Mouse (Mus musculus): ENCODE results near the gene Akap6. TPM values are rescaled to one million over a fixed set of nuclear protein-coding genes. Genes with fewer than 3 reads are reported as not detected.

Akap6 gene
- polyA plus RNA-seq, 1 experiment from 2014 or later: 9.7 TPM

- no peak for ATAC-seq (ENCODE audit: insufficient number of reproducible peaks, low FRiP score)
- H3K9me3 ChIP-seq (replicated peaks): no peaks in the 10 kb centered on the region
- no peaks in the 10 kb centered on the region for H3K36me3 ChIP-seq
- H3K4me2 ChIP-seq: no peak overlapping the region
- H3K27ac ChIP-seq (ENCODE audit: poor library complexity, severe bottlenecking): no peak overlapping the region
- H3K9ac ChIP-seq: no peak overlapping the region
- H3K4me1 ChIP-seq (replicated peaks): peaks cover 50% of the 10 kb centered on the region
- whole genome bisulfite sequencing: 53% methylated on average over 4 of the region's 4 CpGs
- H3K4me3 ChIP-seq: no peak overlapping the region
- no peaks in the 10 kb centered on the region for H3K27me3 ChIP-seq (replicated peaks)
Observed at GRCm38 (mm10) chr12:52849297-52849696, 150.1 kb downstream of the Akap6 start.

GRCm38 (mm10) chr12:52850332-52851036 is 151.3 kb downstream of the Akap6 start:
- no peak for ATAC-seq (ENCODE audit: insufficient number of reproducible peaks, low FRiP score)
- H3K27me3 ChIP-seq (replicated peaks): no peaks in the 10 kb centered on the region
- no peaks in the 10 kb centered on the region for H3K9me3 ChIP-seq (replicated peaks)
- H3K9ac ChIP-seq: no peak overlapping the region
- 70% methylated on average over 7 of the region's 7 CpGs for WGBS
- peaks cover 50% of the 10 kb centered on the region for H3K4me1 ChIP-seq (replicated peaks)
- H3K36me3 ChIP-seq: no peaks in the 10 kb centered on the region
- peak overlapping the region; percentile 45 for H3K27ac ChIP-seq (ENCODE audit: poor library complexity, severe bottlenecking)
- H3K4me2 ChIP-seq: no peak overlapping the region
- no peak overlapping the region for H3K4me3 ChIP-seq

DNA sequence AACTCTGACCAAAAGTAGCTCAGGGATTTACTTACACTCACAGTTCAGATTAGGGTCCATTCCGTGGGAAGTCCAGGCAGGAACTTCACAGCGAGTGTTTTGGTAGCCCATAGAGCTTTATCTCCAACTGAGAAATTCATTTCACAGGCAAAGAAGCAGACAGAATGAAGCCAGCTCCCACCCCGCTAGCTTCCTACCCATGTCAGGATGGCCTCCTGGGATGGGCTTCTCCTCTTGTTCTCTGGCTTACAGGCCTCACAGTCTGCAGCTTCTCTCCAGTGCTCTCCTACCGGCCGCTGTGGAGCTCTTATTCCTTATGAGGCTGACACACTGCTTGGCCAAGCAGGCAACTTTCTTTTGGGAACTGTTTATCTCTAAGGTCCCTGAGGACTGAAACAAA is 152.0 kb downstream of the Akap6 start:
- no peak for ATAC-seq (ENCODE audit: insufficient number of reproducible peaks, low FRiP score)
- H3K36me3 ChIP-seq: no peaks in the 10 kb centered on the region
- no peak overlapping the region for H3K9ac ChIP-seq
- H3K4me3 ChIP-seq: no peak overlapping the region
- peak overlapping the region; percentile 45 for H3K27ac ChIP-seq (ENCODE audit: poor library complexity, severe bottlenecking)
- H3K27me3 ChIP-seq (replicated peaks): no peaks in the 10 kb centered on the region
- no peak overlapping the region for H3K4me2 ChIP-seq
- 47% methylated on average over 5 of the region's 5 CpGs for WGBS
- no peaks in the 10 kb centered on the region for H3K9me3 ChIP-seq (replicated peaks)
- peaks cover 50% of the 10 kb centered on the region for H3K4me1 ChIP-seq (replicated peaks)

GRCm38 (mm10) chr12:52854236-52854679 is 155.1 kb downstream of the Akap6 start:
- Histone ChIP-seq H3K4me3 (peak overlapping the region; percentile 49), H3K4me2 (peak overlapping the region; percentile 63), H3K27ac (ENCODE audit: poor library complexity, severe bottlenecking) (peak overlapping the region; percentile 92), H3K4me1 (replicated peaks) (peaks cover 43% of the 10 kb centered on the region), H3K9me3 (replicated peaks) (no peaks in the 10 kb centered on the region), H3K36me3 (no peaks in the 10 kb centered on the region), H3K27me3 (replicated peaks) (no peaks in the 10 kb centered on the region), H3K9ac (peak overlapping the region; percentile 70; the same call in 1 of the 2 replicates)
- 25% methylated on average over 7 of the region's 7 CpGs for WGBS
- ATAC-seq (ENCODE audit: insufficient number of reproducible peaks, low FRiP score): peak; percentile 69

DNA sequence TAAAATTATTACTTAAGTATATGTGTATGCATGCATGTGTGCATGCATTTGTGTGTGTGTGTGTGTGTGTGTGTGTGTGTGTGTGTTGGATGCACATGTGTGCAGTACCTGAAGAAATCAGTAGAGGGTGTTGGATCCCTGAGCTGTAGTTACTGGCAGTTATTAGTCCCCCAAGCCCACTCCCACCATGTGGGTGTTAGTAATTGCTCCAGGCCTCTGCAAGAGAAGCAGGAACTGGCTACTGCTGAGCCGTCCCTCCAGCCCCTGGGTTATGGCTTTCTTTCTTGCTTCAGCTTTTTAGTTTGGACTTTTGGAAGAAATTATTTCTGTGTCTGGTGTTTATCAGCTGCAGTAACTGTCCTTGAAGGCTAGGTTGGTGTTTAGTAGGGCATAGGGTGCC is 156.9 kb downstream of the Akap6 start:
- Histone ChIP-seq H3K27me3 (replicated peaks) (no peaks in the 10 kb centered on the region), H3K4me2 (peak overlapping the region; percentile 58), H3K4me1 (replicated peaks) (peaks cover 27% of the 10 kb centered on the region), H3K9me3 (replicated peaks) (no peaks in the 10 kb centered on the region), H3K9ac (no peak overlapping the region), H3K36me3 (no peaks in the 10 kb centered on the region), H3K4me3 (peak overlapping the region; percentile 34), H3K27ac (ENCODE audit: poor library complexity, severe bottlenecking) (0 out of 2 replicates have a peak overlapping the region, but pooled peaks have one; percentile 25)
- no peak for ATAC-seq (ENCODE audit: insufficient number of reproducible peaks, low FRiP score)
- WGBS: 67% methylated on average over 1 of the region's 1 CpGs

DNA sequence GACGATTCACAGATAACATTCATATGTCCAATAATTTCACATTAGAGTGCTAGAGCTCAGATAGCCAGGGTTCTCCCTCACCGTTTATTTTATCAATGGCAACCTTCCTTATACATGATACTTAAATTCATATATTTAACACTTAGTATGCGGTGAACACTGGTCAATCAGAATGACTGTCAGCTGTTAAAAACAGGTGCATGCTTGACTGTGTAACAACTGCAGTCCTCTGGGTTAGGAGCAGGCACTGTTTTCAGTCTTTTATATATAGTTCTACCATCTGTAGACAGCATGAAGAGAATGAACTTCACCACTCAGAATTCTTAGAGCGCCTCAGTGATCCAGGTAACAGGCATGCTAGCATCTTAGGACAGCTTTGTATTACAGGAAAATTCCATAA is 158.1 kb downstream of the Akap6 start:
- Histone ChIP-seq H3K9ac (no peak overlapping the region), H3K4me2 (no peak overlapping the region), H3K9me3 (replicated peaks) (no peaks in the 10 kb centered on the region), H3K36me3 (no peaks in the 10 kb centered on the region), H3K27ac (ENCODE audit: poor library complexity, severe bottlenecking) (no peak overlapping the region), H3K4me1 (replicated peaks) (peaks cover 23% of the 10 kb centered on the region), H3K4me3 (no peak overlapping the region), H3K27me3 (replicated peaks) (no peaks in the 10 kb centered on the region)
- ATAC-seq (ENCODE audit: insufficient number of reproducible peaks, low FRiP score): no peak
- WGBS: 78% methylated on average over 4 of the region's 4 CpGs

DNA sequence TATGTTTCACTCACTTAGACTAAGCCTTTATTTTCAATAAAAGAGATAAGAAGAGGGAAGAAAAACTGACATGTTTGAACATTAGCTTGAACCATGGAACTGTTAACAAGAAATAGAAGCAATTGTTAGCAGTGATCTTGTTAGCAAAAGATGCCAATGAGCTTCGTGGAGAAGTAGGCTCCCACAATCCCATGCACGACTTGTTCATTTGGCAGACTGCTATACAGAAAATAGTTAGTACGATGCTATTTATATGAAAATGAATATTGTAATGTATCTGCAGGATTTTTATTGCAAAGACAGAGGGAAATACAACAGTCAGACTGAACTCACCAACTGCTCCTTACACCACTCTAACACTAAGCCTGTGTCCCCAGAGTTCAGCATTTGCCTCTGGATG is 162.7 kb downstream of the Akap6 start:
- Histone ChIP-seq H3K27me3 (replicated peaks) (no peaks in the 10 kb centered on the region), H3K36me3 (peaks cover 5% of the 10 kb centered on the region; the same call in 1 of the 2 replicates), H3K27ac (ENCODE audit: poor library complexity, severe bottlenecking) (no peak overlapping the region), H3K4me2 (no peak overlapping the region), H3K4me1 (replicated peaks) (peaks cover 6% of the 10 kb centered on the region), H3K9me3 (replicated peaks) (no peaks in the 10 kb centered on the region), H3K4me3 (no peak overlapping the region), H3K9ac (no peak overlapping the region)
- 84% methylated on average over 3 of the region's 3 CpGs for WGBS
- no peak for ATAC-seq (ENCODE audit: insufficient number of reproducible peaks, low FRiP score)

DNA sequence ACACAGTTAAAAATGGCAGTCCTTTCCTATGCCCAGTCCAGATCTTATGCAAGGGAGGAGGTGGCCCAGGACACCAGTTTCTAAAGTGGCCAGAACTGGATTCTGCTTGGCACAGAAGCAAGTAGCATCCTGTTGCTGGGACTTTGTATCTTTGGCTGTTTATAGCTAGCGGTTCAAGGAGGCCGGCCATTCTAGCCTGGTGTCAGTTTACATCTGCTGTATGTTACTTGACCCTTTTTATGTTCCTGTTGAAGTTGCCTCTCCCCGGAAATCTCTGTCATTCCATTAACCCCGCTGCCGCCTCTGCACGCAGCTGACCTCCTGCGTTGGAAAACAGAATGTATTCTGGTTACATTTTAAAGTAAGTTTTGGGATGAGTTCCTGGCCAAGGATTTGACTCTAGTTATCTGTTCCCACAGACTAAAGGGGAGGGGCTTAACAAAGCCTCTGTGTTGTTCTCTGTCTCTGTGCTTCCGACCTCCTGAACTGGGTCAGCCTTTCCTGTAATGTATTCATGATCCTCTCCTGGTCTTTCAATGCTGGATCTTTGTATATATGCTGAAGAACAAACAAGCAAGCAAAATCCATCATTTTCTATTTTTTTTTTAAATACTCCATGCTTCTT is 168.9 kb downstream of the Akap6 start:
- Histone ChIP-seq H3K4me3 (0 out of 2 replicates have a peak overlapping the region, but pooled peaks have one; percentile 16), H3K4me2 (peak overlapping the region; percentile 55), H3K36me3 (peaks cover 5% of the 10 kb centered on the region; the same call in 1 of the 2 replicates), H3K9me3 (replicated peaks) (no peaks in the 10 kb centered on the region), H3K4me1 (replicated peaks) (peaks cover 19% of the 10 kb centered on the region), H3K27ac (ENCODE audit: poor library complexity, severe bottlenecking) (peak overlapping the region; percentile 68), H3K9ac (no peak overlapping the region), H3K27me3 (replicated peaks) (no peaks in the 10 kb centered on the region)
- peak; percentile 55; the same call in 1 of the 2 replicates for ATAC-seq (ENCODE audit: insufficient number of reproducible peaks, low FRiP score)
- 13% methylated on average over 8 of the region's 8 CpGs for WGBS

GRCm38 (mm10) chr12:52871604-52872003 is 172.4 kb downstream of the Akap6 start:
- Histone ChIP-seq H3K4me3 (no peak overlapping the region), H3K27ac (ENCODE audit: poor library complexity, severe bottlenecking) (no peak overlapping the region), H3K4me2 (no peak overlapping the region), H3K9ac (no peak overlapping the region), H3K27me3 (replicated peaks) (no peaks in the 10 kb centered on the region), H3K36me3 (no peaks in the 10 kb centered on the region), H3K4me1 (replicated peaks) (peaks cover 40% of the 10 kb centered on the region), H3K9me3 (replicated peaks) (no peaks in the 10 kb centered on the region)
- ATAC-seq (ENCODE audit: insufficient number of reproducible peaks, low FRiP score): no peak
- 43% methylated on average over 3 of the region's 3 CpGs for WGBS

DNA sequence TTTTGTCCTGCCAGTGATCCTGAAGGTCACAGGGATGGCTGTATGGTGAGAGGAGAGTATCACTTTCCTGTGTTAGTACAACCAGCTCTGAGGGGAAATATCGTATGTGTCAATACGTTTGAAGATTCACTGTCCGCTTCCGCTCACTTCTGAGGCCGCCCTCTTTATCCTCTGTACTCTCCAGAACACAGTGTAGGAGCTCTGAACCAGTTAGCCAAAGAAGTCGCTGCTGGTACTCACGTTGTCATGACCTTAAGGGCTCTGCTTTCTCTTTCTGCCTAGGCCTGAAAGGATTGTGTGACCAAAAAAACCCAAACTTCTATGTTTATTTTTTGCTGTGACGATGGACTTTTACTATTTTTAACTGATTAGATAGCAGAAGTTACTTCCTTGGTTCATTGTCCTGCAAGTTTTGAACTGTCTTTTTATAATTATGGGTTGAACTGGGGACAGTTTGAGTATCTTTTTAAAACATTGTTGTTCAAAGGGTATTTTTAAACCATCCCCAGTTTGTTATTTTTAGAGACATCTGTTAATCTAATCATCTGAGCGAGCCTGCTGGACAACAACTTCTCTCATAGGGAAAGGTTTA is 175.2 kb downstream of the Akap6 start:
- Histone ChIP-seq H3K4me2 (peak overlapping the region; percentile 18; the same call in 1 of the 2 replicates), H3K27me3 (replicated peaks) (no peaks in the 10 kb centered on the region), H3K9me3 (replicated peaks) (no peaks in the 10 kb centered on the region), H3K4me3 (no peak overlapping the region), H3K9ac (no peak overlapping the region), H3K27ac (ENCODE audit: poor library complexity, severe bottlenecking) (peak overlapping the region; percentile 48; the same call in 1 of the 2 replicates), H3K36me3 (no peaks in the 10 kb centered on the region), H3K4me1 (replicated peaks) (peaks cover 50% of the 10 kb centered on the region)
- WGBS: 42% methylated on average over 9 of the region's 9 CpGs
- no peak for ATAC-seq (ENCODE audit: insufficient number of reproducible peaks, low FRiP score)

DNA sequence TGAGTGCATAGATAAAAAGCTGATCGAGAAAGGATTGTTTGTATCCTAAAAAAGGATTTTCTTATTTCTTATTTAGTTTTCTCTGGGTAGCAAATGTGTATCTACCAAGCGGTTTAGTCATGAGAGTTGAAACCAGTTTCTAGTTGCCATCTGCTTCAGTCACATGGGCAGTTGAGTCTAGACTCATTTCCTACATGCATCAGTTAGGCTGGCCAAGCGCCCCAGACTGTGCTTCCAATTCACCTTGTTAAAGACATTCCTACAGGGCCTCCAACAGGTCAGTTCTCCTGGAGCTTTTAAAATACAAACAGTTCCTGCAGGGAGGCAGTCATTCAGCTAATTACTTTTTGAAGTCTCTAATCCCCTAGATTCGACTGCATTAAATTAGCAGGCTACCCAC is 176.9 kb downstream of the Akap6 start:
- 70% methylated on average over 4 of the region's 4 CpGs for WGBS
- peaks cover 5% of the 10 kb centered on the region; the same call in 1 of the 2 replicates for H3K36me3 ChIP-seq
- H3K4me3 ChIP-seq: no peak overlapping the region
- H3K9me3 ChIP-seq (replicated peaks): no peaks in the 10 kb centered on the region
- no peak overlapping the region; the same call in 1 of the 2 replicates for H3K27ac ChIP-seq (ENCODE audit: poor library complexity, severe bottlenecking)
- peaks cover 62% of the 10 kb centered on the region for H3K4me1 ChIP-seq (replicated peaks)
- H3K4me2 ChIP-seq: no peak overlapping the region
- no peak overlapping the region for H3K9ac ChIP-seq
- no peaks in the 10 kb centered on the region for H3K27me3 ChIP-seq (replicated peaks)
- no peak for ATAC-seq (ENCODE audit: insufficient number of reproducible peaks, low FRiP score)

Measured in heart, embryonic 12.5 days (tissue).